Mouse (Mus musculus): ENCODE measurements around the gene Slc18b1. TPM values are rescaled to one million over a fixed set of nuclear protein-coding genes. Genes with fewer than 3 reads are reported as not detected.

Slc18b1 gene
- polyA plus RNA-seq, 1 experiment from 2014 or later = 24.2 TPM

DNA sequence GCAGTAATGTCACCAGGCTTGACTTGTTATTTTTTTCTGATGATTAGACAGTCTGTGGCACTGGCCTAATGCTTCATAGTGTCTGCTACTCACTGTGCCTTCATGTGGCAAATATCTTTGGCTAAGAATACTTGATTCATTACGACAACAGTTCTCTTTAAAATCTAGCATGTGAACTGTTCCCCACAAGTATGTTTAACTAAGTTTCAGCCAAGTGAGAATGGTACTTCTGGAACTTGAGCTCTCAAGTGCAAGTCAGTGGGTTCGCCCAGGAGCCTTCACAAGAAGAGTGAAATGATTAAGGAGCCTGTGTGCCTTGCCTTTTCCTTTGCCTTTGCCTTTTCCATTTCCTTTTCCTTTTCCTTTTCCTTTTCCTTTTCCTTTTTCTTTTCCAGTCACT is 55.3 kb downstream of the Slc18b1 start:
- Histone ChIP-seq H3K9me3 (no peaks in the 10 kb centered on the region), H3K4me3 (no peak overlapping the region), H3K9ac (no peak overlapping the region), H3K4me1 (no peaks in the 10 kb centered on the region), H3K27me3 (no peaks in the 10 kb centered on the region), H3K27ac (no peak overlapping the region), H3K36me3 (no peaks in the 10 kb centered on the region), H3K4me2 (replicated peaks) (no peak overlapping the region)
- 86% methylated on average over 2 of the region's 2 CpGs for WGBS
- no peak for ATAC-seq (ENCODE audit: insufficient number of reproducible peaks, insufficient read depth, low FRiP score, low TSS enrichment)

- Histone ChIP-seq H3K27me3 (no peaks in the 10 kb centered on the region), H3K36me3 (no peaks in the 10 kb centered on the region), H3K4me3 (no peak overlapping the region), H3K27ac (no peak overlapping the region), H3K9ac (no peak overlapping the region), H3K9me3 (peaks cover 8% of the 10 kb centered on the region; the same call in 1 of the 2 replicates), H3K4me2 (replicated peaks) (no peak overlapping the region), H3K4me1 (no peaks in the 10 kb centered on the region)
- 81% methylated on average over 9 of the region's 9 CpGs for WGBS
- ATAC-seq (ENCODE audit: insufficient number of reproducible peaks, insufficient read depth, low FRiP score, low TSS enrichment) = no peak
Observed at GRCm38 (mm10) chr10:23864362-23865312, 67.9 kb downstream of the Slc18b1 start.

Other genes starting within 250 kb of the Slc18b1 start
- 154 and 172 TPM in 2 replicates for gene Rps12, start 9.7 kb upstream of the Slc18b1 start, polyA plus RNA-seq (2016; fragmentation: Nextera tagmentation; extraction: Ambion mirVana)
- not detected in 2 replicates for gene Vnn3, start 54.5 kb downstream of the Slc18b1 start, polyA plus RNA-seq (2016; fragmentation: Nextera tagmentation; extraction: Ambion mirVana)
- gene Vnn1, start 97.7 kb downstream of the Slc18b1 start, polyA plus RNA-seq (2016; fragmentation: Nextera tagmentation; extraction: Ambion mirVana) = 1.4 and 1.8 TPM in 2 replicates
- gene Taar1, start 123.4 kb downstream of the Slc18b1 start, polyA plus RNA-seq (2016; fragmentation: Nextera tagmentation; extraction: Ambion mirVana) = not detected in 2 replicates
- not detected in 2 replicates for gene Taar2, start 141.6 kb downstream of the Slc18b1 start, polyA plus RNA-seq (2016; fragmentation: Nextera tagmentation; extraction: Ambion mirVana)
- gene Taar3, start 152.6 kb downstream of the Slc18b1 start, polyA plus RNA-seq (2016; fragmentation: Nextera tagmentation; extraction: Ambion mirVana) = not detected in 2 replicates
- gene Taar4, start 163.5 kb downstream of the Slc18b1 start, polyA plus RNA-seq (2016; fragmentation: Nextera tagmentation; extraction: Ambion mirVana) = not detected in 2 replicates
- gene Taar5, start 173.7 kb downstream of the Slc18b1 start, polyA plus RNA-seq (2016; fragmentation: Nextera tagmentation; extraction: Ambion mirVana) = not detected in 2 replicates
- not detected in 2 replicates for gene Taar6, start 188.7 kb downstream of the Slc18b1 start, polyA plus RNA-seq (2016; fragmentation: Nextera tagmentation; extraction: Ambion mirVana)
- gene Taar7a, start 196.5 kb downstream of the Slc18b1 start, polyA plus RNA-seq (2016; fragmentation: Nextera tagmentation; extraction: Ambion mirVana) = not detected in 2 replicates
- gene Taar7b, start 203.0 kb downstream of the Slc18b1 start, polyA plus RNA-seq (2016; fragmentation: Nextera tagmentation; extraction: Ambion mirVana) = not detected in 2 replicates
- not detected in 2 replicates for gene Taar7d, start 230.2 kb downstream of the Slc18b1 start, polyA plus RNA-seq (2016; fragmentation: Nextera tagmentation; extraction: Ambion mirVana)
- not detected in 2 replicates for gene Taar7e, start 240.6 kb downstream of the Slc18b1 start, polyA plus RNA-seq (2016; fragmentation: Nextera tagmentation; extraction: Ambion mirVana)

Data from embryonic facial prominence, embryonic 12.5 days (tissue).